Mouse (Mus musculus) heart, adult 9 months (tissue): Measurements from ENCODE around the gene Dido1.
"Not testable (repeated sequence)": the region's sequence is repeated elsewhere in the genome, so short reads cannot be mapped to it uniquely, and the experiment has no call there.

ENCODE experiments used
- DNase-seq, 2 experiments: peaks; one replicate each; pipeline ENCODE4 v3.0.0; 2022; ENCODE audit warnings: low spot score in 2 of 2

The Dido1 gene

DNA sequence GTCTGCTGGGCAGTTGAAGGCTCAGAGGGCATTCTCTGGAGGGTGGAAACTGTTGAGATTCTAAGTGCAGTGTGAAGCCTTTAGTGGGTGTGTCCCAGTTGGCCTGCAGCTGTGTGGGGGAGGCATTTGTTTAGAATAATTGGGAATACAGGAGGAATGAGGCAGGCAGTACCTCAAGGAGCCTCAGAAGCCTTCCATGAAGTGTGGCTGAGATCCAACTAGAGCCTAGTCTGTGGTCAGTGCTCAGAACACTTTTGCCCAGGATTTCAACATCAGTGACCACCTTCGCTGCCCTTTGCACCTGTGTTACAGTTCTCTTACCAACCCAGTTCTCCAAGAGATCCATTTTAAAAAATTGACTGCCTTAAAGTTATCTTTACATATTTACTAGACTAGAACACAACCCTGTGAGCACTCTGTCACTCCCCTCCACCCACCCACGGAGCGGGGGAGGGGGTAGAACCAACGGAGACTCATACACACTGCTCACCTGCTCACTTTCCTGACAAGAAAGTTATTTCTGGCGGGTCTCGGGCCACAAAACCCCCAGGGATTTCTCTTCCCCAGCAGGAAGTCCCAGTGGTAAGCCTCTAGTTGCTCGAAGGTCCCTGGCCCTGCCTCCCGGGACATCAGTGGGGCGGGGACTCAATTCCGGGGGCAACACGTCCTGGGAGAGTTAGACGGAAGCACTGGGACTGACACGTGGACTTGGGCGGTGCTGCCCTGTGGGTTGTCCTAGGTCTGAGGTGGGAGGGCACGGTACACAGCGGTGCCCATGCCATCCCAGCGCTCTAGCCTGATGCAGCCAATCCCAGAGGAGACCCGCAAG is 15.0 kb upstream of the Dido1 start, which contains the start of gene Slc17a9:
Gene Slc17a9 (plus strand): TSS at position 679 of the 829 bp plus-strand sequence.
- DNase-seq: peak; percentile 60 to 75

DNA sequence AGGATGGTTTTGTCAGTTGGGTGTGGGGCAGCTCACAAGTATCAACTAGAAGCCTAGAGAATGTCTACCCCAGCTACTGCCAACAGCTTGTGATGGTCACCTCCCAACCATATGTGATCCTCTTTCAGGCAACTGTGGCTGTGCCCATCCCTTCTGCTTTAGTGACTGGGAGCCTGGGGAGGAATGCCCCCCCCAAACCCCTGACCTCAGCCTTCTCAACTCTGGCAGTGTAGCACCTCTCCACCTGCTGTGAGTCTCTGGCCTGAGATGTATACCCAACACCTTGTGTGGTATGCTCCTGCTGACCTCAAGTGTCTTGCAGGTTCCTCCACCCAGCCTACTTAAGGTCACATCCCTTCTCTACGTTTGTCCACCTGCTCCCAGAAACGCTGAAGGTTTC is 14.1 kb upstream of the Dido1 start:
- no peak for DNase-seq

DNA sequence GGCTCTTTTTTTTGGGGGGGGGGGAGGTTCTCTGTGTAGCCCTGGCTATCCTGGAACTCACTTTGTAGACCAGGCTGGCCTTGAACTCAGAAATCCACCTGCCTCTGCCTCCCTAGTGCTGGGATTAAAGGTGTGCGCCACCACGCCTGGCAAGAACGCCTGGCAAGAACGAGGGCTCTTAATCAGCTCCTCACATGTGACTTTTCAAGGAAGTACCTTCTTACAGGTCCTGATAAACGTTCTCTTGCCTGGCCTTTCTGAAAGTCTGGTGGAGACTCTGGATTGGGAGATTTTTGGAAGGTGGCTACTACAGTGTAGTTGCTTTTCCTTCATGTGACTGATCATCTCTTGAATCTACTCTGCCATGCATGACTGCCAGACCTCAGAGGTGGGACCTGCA is 12.9 kb upstream of the Dido1 start:
- DNase-seq: not testable (repeated sequence)

DNA sequence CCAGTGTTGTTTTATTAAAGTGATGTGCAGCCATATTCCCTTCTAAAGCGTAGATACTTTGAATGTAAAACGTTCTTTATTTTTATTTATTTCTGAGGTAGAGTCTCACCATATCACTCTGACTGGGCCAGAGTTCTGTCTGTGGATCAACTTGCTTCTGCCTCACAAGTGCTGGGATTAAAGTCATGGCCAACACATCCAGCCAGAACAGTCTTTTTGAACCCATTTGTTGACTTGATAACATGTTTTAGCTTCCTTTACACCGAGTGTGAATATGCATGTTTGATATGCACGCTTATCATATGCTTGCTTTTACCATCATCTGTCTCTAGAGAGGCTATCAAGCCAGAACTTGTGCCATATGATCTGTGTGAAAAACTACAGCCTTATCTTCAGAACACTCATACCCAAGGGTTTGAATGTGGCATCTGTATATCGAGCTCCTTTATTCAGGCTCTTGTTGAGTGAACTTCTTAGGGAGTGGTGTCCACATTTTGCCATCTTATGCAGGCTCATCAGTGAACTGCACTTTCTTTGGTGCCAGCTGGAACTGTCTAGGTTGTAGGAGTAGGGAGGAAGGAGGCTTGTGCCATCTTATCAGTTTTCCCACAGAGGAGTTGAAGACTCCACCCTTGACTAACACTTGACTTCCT is 2.4 kb upstream of the Dido1 start:
- DNase-seq: no peak

DNA sequence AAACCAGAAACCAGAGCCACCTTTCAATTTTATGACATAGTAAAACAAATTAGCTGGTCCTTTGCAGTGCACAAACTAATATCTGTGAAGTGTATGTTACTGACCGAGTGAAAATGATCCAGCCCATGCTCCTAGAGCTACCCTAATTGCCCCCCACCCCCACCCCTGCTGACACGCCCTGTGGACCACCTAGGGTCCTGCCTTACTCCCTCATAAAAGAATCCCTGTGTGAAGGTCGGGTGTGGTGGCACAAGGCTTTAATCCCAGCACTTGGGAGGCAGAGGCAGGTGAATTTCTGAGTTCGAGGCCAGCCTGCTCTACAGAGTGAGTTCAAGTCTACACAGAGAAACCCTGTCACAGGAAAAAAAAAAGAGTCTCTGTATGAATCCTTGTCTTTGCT is 1.7 kb upstream of the Dido1 start:
- DNase-seq: no peak

DNA sequence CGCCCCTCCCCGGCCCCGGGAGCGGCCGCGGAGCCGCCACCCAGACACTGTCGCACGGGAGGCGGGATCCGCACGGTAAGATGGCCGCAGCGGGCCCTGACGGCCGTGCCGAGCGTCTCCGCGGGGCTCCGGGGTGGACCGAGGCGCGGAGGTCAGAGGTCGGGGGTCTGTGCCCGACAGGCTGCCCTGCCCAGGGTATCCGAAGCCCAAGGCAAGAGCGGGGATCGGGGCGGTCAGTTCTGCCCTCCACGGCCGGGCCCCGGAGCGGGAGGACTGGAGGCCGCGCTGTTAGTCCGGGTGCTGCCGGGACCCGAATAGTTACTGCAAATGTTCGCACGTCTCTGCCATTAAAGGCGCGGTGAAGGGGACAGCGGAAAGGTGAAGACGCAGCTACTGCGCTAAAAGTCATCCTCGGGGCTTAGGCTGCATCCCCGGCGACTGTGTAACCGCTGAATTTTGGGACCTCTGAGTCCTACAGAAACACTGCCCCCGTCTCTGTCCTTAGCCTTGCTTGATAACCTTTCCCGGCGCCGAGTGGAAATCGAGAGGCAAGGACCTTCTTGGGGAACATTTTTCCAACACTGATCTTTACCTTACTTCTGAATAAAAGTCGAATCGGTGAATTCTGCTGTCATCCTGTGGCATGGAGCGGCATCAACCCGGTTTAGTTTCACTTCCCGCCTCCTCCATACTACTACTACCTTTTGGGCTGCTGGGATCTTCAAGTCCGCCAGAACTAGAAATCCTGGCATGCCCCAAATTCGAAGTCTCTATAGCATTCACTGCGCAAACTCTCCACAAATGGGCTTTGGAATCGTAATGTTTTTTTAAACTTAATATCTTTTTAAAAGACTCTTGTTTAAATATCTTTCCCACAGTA is 717 bp upstream of the Dido1 start:
- no peak for DNase-seq

DNA sequence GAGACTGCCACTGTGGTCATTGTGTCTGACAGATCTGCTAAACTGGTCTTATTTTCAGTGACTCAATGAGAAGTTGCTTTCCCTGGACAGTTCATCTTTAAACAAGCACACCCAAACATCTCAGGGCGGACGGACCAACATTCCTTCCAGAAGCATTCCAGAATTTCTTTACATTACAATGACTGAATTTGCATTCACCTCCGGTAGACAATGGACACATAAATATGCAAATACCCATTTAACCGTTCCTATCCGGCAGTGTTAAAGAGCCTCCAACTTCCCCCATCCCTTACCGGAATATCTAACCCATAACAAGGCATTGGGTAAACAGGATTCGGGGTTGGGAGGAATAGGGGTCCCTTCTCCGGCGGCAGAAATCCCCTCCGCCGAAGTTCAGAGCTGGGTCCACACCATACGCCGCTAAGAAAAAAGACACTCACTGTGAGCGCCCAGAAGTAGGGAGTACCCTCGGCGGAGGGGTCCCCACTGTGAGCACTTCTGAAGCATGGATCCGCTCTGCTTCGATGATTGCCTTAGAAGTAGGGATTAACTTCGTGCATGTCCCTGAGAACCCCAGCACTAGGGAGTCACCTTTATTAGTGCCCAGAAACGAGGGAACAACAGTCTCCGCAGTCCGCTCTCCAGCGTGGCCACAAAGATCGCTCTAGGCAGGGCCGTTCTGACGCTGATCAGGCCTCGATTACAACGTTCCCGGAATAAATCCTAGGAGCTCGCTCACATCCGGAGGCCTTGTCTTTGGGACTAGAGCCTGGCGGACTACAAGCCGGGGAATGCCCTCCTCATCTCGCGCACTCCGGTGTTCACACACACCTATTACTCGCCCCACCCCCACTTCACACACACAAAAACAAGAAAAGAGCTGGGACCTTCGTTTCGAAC is 526 bp downstream of the Dido1 start:
- no peak for DNase-seq

DNA sequence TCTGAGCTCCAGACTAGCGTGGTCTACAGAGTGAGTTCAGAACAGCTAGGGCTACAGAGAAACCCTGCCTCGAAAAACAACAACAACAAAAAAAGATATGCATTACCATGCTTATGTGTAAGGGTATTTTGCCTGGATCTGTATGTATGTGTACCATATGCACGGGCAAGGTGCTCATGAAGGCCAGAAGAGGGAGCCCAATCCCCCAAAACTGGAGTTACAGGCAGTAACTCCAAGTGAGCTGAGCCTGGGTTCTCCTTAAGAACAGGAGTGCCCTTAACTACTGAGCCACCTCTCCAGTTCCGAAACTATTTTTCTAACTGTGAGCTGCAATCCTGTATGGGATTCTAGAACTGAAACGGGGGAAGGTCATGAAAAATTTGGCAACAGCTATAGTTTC is 3.8 kb downstream of the Dido1 start:
- no peak for DNase-seq

DNA sequence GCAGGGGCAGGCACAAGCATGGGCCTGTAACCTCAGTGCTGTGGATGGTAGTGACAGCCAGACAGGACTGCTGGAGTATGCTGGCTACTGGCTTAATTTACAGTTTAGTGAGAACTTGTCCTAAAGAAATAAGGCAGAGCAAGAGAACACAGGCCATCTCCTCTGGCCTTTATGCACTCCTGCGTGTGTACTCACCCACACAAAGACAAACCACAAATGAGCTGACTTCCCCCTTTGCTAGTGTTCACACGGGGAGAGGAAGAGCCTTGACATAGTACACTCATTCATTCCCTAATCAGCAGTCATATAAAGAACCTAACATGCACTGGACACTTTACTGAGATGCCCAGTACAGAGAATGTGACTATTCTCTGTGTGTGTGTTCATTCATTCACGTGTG is 4.7 kb downstream of the Dido1 start:
- DNase-seq: no peak

DNA sequence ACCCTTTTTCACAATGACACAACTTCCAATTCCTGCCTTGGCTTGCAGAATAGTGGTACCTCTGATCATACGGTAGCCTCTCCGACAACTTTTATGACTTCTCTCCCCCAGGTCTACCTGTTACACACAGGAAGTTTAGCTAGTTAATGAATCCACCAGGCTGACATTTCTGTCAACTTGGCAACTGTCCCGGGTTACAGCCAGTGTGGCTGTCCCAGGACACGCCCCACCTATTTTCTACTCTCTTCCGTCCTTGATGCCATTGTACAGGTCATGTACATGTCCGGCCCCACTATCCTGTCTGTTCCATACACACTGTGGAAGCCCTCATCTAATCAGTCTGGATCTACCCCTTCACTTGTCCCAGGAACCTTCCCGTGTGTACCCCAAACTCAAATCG is 5.2 kb downstream of the Dido1 start:
- DNase-seq: peak; percentile 80 to 83

DNA sequence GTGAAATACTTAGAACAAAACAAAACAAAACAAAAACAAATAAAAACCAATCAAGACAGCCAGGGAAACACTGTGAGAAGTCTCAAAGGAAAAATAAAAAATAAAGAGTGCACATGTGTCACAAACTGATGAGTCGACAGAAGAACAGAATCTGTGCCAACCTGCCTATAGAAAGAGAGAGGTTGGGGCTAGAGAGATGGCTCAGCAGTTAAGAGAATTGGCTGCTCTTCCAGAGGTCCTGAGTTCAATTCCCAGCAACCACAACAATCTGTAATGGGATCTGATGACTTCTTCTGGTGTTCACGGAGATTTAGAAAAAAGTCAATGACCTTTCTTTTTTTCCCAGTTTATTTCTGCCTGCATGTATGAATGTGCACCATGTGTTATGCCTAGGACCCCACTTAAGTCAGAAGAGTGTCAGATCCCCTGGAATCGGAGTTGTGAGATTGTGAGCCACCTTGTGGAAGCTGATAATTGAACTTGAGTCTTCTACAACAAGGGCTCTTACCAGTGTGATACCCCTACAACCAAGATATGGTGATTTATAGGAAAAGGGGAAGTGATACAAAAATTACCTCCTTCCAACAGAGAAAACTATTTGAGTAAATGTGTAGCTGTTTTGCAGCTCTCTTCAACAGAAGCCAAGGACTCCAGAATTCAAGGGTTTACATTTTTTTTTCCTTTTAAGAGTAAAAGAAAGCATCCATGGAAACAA is 6.0 kb downstream of the Dido1 start:
- no peak for DNase-seq

DNA sequence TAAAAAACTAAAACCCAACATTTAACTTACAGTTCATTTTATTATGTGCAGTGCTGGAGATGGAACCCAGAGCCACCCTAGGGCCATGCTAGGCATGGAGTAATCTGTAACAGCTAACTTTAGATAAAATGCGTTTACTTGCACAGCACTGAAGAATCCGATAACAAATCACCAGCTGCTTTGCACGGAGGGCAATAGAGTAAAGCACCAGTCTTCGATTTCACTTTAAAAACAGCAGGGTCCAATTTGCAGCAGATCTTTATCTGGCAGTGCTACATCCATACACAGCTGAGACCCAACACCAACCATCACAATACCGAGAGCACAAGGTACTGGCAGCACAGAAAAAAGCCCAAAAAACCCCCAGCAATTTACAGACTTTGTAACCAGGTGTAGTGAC is 6.6 kb downstream of the Dido1 start:
- DNase-seq: no peak

DNA sequence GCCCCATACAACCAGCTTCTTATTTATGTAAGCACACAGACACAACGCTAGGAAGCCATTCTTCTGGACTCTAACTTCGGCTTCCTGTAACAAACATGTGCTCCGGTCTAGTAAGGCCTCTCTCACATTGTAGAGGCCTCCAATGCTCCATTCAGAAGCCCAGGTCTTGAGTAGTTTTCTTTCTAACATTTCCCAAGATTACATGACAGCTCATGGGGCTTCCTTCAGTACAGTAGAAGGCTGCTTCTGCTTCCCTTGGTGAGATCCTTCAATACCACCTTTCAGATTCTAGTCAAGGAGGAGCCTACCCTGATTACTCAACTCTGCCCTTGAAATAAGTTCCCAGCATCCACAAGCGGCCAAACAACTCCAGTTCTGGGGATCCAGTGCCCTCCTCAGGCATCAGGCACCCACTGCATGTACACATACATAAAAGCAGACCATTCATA is 7.1 kb downstream of the Dido1 start:
- no peak for DNase-seq

DNA sequence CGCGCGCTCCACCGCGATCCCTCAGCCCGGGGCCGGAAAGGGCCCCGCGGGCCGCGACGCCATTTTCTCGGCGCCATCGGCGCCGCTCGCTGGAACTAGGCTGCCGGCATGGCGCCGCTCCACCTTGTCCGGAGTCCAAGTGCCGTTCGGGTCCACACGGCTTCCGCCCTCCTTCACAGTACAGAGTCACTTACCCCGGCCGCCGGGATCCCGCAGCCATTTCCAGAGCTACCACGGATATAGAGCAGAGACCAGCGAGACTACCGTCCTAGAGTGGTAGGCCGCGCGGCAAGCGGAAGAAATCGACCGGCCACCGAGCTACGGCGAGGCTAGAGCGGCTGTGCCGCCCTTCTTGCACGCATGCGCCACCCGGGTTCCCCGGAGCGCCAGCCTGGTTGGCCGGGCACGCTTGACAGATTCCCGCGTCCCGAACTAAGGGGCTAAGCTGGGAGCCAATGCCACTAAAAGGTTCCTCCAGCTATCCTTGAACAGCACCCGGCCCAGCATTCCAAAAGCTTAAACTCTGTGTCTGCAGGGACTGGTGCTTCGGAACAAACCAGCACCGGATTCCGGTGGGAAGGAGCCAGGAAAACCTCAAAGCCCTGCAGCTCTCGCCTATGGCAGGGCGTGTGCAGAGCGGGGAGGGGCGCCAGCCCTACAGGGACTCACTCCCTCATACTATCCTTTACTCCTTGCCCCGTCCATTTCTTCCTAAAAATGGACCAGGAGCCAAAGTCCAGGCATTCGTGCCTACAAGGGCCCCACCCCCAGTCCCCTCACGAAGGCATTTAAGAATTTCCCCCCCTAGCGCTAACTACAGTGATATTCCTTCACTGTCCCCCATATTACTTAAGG is 7.8 kb downstream of the Dido1 start:
- DNase-seq: peak; percentile 92

DNA sequence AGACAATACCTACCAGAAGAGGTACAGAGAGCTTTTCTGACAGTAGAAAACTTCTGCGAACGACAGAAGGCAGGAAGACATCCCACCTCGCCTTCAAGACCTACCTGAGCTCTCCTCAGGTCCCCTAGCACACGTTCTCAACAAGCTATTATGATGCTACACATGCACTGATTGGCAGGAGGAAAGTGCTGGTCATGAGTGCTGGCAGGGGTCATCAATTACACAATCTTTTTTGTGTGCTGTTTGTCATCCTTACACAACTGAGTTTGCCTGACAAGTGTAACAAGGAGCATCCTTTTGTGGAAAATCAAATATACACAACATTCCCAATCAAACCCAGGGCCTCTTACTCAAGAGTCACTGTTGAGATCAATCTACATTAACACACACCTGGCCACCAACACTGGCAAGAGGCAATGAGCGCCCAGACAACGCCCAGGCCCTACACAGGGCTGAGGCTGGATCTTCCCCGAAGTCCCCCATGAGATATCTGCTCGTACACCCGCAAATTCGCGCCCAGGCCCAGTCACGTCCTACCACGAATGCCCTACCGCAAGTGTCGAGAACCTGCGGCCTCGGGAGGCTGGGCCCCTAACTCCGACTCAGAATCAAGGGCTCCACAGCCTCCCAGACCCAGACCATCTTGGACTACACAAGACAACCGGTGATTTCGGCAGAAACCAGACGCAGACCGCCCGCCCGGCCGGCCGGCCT is 8.6 kb downstream of the Dido1 start:
- DNase-seq: peak in 1 of 2 experiments; percentile 31

DNA sequence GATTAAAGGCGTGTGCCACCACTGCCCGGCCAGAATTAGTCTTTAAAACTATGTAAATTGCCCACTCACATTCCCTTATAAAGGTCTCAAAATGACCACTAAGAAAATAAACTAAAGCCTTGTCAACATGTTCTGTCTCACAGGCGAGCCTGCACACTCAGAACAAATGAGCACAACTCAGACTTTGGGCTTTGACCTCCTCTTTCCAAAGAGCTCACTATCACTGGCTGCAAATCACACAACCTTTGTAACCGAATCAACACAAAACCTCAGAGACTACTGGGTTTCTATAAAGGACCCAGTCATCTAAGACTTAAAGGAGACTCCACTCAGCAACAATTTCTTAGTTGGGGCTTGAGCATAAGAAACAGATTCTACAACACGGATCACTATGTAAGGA is 9.3 kb downstream of the Dido1 start:
- DNase-seq: no peak

DNA sequence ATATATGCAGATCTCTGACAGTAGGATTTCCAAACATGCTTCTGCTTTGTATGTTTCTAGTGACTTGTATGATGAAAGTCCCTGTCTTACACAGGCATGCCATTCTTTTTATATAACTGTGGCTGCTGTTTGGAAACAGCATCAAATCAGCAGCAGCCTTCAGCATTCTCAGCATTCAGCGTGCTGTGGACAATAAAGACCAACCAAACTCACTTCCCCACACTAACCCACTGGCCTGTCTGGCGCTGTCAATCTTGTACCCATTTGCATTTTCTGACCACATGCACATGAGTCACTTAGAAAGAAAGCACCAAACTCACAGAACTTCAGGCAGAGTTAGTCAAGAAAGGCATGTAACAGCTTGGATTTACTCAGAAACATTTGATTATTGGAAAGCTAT is 14.6 kb downstream of the Dido1 start:
- peak in 1 of 2 experiments; percentile 13 for DNase-seq

DNA sequence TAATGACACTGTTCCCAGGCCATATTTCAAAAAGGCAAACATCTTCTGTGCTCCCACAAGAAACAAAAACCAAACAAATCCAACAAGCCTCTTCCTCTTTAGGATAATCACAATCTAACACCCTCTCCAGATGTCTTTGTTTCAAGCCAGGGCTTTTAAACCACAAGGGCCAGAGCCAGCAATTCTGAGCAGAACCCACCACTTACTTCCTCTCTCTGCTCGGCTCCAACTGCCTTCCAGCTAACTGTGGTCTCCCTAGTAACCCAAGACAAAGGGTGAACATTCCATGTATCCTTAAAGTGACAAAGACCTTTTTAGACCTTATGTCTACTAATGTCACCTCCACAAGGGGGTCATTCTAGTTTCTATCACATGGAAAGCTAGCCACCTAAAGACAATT is 17.2 kb downstream of the Dido1 start:
- DNase-seq: peak; percentile 43 to 74

DNA sequence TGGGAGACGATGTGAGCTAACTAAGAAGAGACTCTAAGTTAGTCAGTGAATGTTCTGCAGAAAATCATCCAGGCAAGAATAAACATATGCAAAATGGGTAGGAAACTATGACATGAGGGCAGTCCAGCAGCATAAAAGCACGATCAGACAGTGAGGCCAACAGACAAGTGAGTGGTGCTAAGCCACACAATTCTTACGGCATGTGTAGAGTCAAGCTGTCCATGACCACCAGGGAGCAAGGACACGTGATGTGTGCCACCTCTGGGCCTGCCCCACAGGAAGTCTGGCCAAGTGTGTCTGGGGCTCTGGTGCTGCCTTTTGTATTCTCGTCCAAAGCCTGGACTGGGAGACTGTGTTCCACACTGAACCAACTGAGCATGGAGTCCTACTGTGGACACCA is 20.0 kb downstream of the Dido1 start:
- no peak for DNase-seq
